Mouse (Mus musculus) ES-E14 (cell line): ENCODE results near the gene Dab1. TPM values are rescaled to one million over a fixed set of nuclear protein-coding genes. Genes with fewer than 3 reads are reported as not detected.

Experiments used
- DNase-seq: peaks from one replicate; pipeline ENCODE4 v3.0.0-alpha.2; 2013; ENCODE audit warnings: low read depth, low spot score
- H3K27ac ChIP-seq: 2 replicates; pipeline ENCODE4 v1.5.1; 2012; ENCODE audit warnings: low read depth, mild to moderate bottlenecking, low read length, moderate library complexity, mixed read lengths; ENCODE audit not compliant: poor library complexity, insufficient read depth, severe bottlenecking
- H3K36me3 ChIP-seq: 2 replicates; pipeline ENCODE4 v1.6.1; 2012; ENCODE audit warnings: mild to moderate bottlenecking, low read length, moderate library complexity, mixed read lengths; ENCODE audit not compliant: control insufficient read depth, poor library complexity, insufficient read depth, severe bottlenecking
- H3K4me1 ChIP-seq, 2 experiments: fragments of 150-350 bp in 1 of 2; sonication (generic) in 1 of 2; 2 replicates each; pipeline ENCODE4 v1.6.1; 2012; ENCODE audit warnings: low read length in 2 of 2, mild to moderate bottlenecking in 1 of 2, mixed read lengths in 1 of 2; ENCODE audit not compliant: control insufficient read depth in 2 of 2, insufficient read depth in 2 of 2, poor library complexity in 1 of 2
- H3K4me3 ChIP-seq, 2 experiments: fragments of 150-350 bp in 1 of 2; sonication (generic) in 1 of 2; 2 replicates each; pipeline ENCODE4 v1.5.1; 2012; ENCODE audit warnings: low read length in 2 of 2, low read depth in 1 of 2, mild to moderate bottlenecking in 1 of 2, mixed read lengths in 1 of 2; ENCODE audit not compliant: insufficient read depth in 1 of 2, poor library complexity in 1 of 2, severe bottlenecking in 1 of 2
- H3K9ac ChIP-seq: 2 replicates; pipeline ENCODE4 v1.6.1; 2012; ENCODE audit warnings: low read depth, mild to moderate bottlenecking, low read length, mixed read lengths; ENCODE audit not compliant: poor library complexity, insufficient read depth, severe bottlenecking
- H3K9me3 ChIP-seq: fragments of 150-350 bp; sonication (generic); 2 replicates; pipeline ENCODE4 v1.6.1; 2012; ENCODE audit warnings: low read depth, mild to moderate bottlenecking, low read length; ENCODE audit not compliant: control insufficient read depth, insufficient read depth
- CHD2 ChIP-seq: IDR thresholded peaks from 2 replicates; pipeline ENCODE4 v1.6.1; 2014; ENCODE audit warnings: mild to moderate bottlenecking, low read depth, low read length, inconsistent platforms
- HCFC1 ChIP-seq: IDR thresholded peaks from 2 replicates; pipeline ENCODE4 v1.6.1; 2012; ENCODE audit warnings: low read length, inconsistent platforms, borderline replicate concordance; ENCODE audit not compliant: insufficient read depth
- MAFK ChIP-seq: IDR thresholded peaks from 2 replicates; pipeline ENCODE4 v1.6.1; 2014; ENCODE audit warnings: mild to moderate bottlenecking, low read depth, low read length, inconsistent platforms; ENCODE audit not compliant: insufficient read depth
- ZC3H11A ChIP-seq: IDR thresholded peaks from 2 replicates; pipeline ENCODE4 v1.6.1; 2012; ENCODE audit warnings: low read depth, mild to moderate bottlenecking, inconsistent platforms, low read length, borderline replicate concordance
- ZNF384 ChIP-seq: IDR thresholded peaks from 2 replicates; pipeline ENCODE4 v1.6.1; 2012; ENCODE audit warnings: low read depth, low read length, inconsistent platforms
- in situ Hi-C, 2 experiments: fragments of 600-800 bp; cut with MboI; formaldehyde crosslinking; loops; one replicate each; pipeline ENCODE4 v1.15.1; 2025; ENCODE audit warnings: low sequenced_read_pairs in 2 of 2, inconsistent platforms in 1 of 2; ENCODE audit not compliant: unreplicated experiment in 2 of 2
- total RNA-seq: library from RNA; depleted of rRNA; stranded (reverse); fragments of 300-350 nt; gene quantifications from 2 replicates; pipeline ENCODE4 v1.2.3, GENCODE M21; 2012

The Dab1 gene
- total RNA-seq, 1 experiment = 7.9 TPM

DNA sequence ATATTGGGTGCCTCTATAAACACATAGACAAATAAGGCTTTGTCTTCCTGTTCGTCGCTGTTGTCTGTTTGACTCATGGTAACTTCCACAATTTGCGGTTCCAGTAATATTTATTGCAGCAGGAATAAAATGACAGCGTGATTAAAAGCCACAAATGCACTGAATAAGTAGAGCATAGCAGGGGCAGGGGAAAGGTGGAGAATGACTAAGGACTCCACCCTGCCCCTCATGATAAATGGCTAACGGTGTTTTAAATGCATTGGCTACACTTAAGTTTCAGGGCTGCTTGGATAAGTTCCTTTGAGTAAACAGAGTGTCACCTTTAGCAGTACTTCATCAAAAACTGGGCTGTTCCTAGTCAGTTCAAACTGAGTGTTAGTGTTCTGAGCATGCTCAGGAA, 1000.3 kb downstream of the Dab1 start:
- no peak for DNase-seq
- Histone ChIP-seq H3K4me3 (no peak overlapping the region), H3K4me1 (no peaks in the 10 kb centered on the region), H3K27ac (no peak overlapping the region), H3K9me3 (no peaks in the 10 kb centered on the region), H3K36me3 (no peaks in the 10 kb centered on the region), H3K9ac (no peak overlapping the region)
- TF ChIP-seq ZC3H11A = no peak
- no peak for TF ChIP-seq MAFK
- in situ Hi-C loops = no loop called here

GRCm38 (mm10) chr4:104625316-104625715, 1006.2 kb downstream of the Dab1 start:
- H3K27ac ChIP-seq = no peak overlapping the region
- in situ Hi-C loops = no loop called here
- no peak for DNase-seq
- no peak overlapping the region for H3K9ac ChIP-seq
- no peaks in the 10 kb centered on the region for H3K36me3 ChIP-seq
- no peaks in the 10 kb centered on the region for H3K4me1 ChIP-seq
- TF ChIP-seq CHD2 = no peak
- no peak for TF ChIP-seq ZC3H11A
- TF ChIP-seq MAFK = no peak
- no peak for TF ChIP-seq ZNF384
- TF ChIP-seq HCFC1 = no peak
- no peaks in the 10 kb centered on the region for H3K9me3 ChIP-seq
- H3K4me3 ChIP-seq = no peak overlapping the region

- H3K4me1 ChIP-seq = no peaks in the 10 kb centered on the region
- TF ChIP-seq HCFC1 (no peak), CHD2 (no peak), ZNF384 (no peak)
- H3K9ac ChIP-seq = no peak overlapping the region
- H3K4me3 ChIP-seq = no peak overlapping the region
- no peak for DNase-seq
- H3K36me3 ChIP-seq = no peaks in the 10 kb centered on the region
- H3K27ac ChIP-seq = no peak overlapping the region
- no peaks in the 10 kb centered on the region for H3K9me3 ChIP-seq
- in situ Hi-C loops = no loop called here
Observed at GRCm38 (mm10) chr4:104628708-104629107, 1009.5 kb downstream of the Dab1 start.

DNA sequence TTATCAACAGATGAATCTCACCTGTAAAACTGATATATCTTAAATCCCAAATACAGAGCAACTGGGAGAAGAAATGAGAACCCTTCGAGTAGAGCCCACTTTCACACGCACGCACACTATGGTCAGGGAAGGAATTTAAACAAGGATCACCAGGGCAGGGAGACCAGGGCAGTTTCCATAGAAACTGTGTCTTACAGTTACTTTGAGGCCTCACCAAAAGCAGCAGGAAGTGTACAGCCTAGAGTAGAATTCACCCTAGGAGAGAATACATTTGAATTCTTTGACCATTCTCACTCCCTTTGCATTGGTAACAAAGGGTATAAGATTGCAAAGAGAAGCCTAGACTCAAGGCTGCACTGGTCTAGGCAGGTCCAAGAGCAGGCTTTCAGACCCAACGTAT, 1017.9 kb downstream of the Dab1 start:
- in situ Hi-C loops = no loop called here
- H3K36me3 ChIP-seq = no peaks in the 10 kb centered on the region
- no peak overlapping the region for H3K4me3 ChIP-seq
- DNase-seq = no peak
- no peaks in the 10 kb centered on the region for H3K9me3 ChIP-seq
- no peak overlapping the region for H3K27ac ChIP-seq
- H3K9ac ChIP-seq = no peak overlapping the region
- H3K4me1 ChIP-seq = no peaks in the 10 kb centered on the region
- no peak for TF ChIP-seq HCFC1
- no peak for TF ChIP-seq ZNF384
- no peak for TF ChIP-seq ZC3H11A
- TF ChIP-seq CHD2 = no peak
- TF ChIP-seq MAFK = no peak

DNA sequence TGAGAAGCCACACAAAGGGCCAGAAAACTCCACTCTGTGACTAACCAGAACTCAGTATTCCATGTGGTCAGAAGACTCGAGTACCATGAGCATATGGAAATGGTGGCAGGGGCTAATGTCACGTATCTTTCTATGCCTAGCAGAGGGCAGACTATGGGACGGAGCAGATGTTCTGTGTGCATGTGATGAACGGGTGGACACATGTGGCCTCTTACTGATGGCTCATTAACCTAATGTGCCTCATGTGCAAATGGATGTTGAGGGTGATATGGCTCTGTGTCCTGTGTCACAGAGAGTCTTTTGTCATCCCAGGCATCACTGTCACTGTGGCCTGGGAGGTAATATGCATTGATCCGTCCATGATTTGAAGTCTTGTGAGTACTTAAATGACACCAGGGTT, 1021.5 kb downstream of the Dab1 start:
- in situ Hi-C loops = no loop called here
- Histone ChIP-seq H3K27ac (no peak overlapping the region), H3K9me3 (no peaks in the 10 kb centered on the region), H3K4me3 (no peak overlapping the region), H3K4me1 (peaks cover 2 to 3% of the 10 kb centered on the region in 2 experiments; a peak in 3 of 4 replicates), H3K9ac (no peak overlapping the region), H3K36me3 (no peaks in the 10 kb centered on the region)
- TF ChIP-seq ZNF384 = no peak
- TF ChIP-seq ZC3H11A = no peak
- TF ChIP-seq MAFK = no peak
- no peak for TF ChIP-seq CHD2
- TF ChIP-seq HCFC1 = no peak
- no peak for DNase-seq
